In genomic region chr5:143656708-143657245, GRCm38 (mm10) we compare ENCODE assay signal across 12 mouse cellular contexts. TPM values are rescaled to one million over a fixed set of nuclear protein-coding genes. Genes with fewer than 3 reads are reported as not detected.
DNase-seq lines count a peak whose midpoint lies in the region; ATAC-seq and TF ChIP-seq lines count a peak whose summit lies in the region.
"Had no signal": no experiment of that assay in that cellular context is flagged by ENCODE, and none has a peak within 500 bp of the region (broad histone marks: within the 10 kb centered on the region; RNA-seq: fewer than 3 reads in every experiment).

No protein-coding gene starts in this region.

- H3K36me3 ChIP-seq in hindbrain, embryonic 13.5 days, result no peaks in the 10 kb centered on the region
- no peaks in the 10 kb centered on the region for H3K36me3 ChIP-seq in hindbrain, embryonic 14.5 days (replicated peaks; ENCODE audit: control insufficient read depth, insufficient read depth)
- no peaks in the 10 kb centered on the region for H3K36me3 ChIP-seq in limb, embryonic 14.5 days (ENCODE audit: control insufficient read depth, insufficient read depth, low read length)
- H3K36me3 ChIP-seq: midbrain, embryonic 12.5 days had no signal

- ATAC-seq in hindbrain, embryonic 13.5 days (ENCODE audit: low FRiP score), result no peak
- no peak for ATAC-seq in hindbrain, embryonic 14.5 days (ENCODE audit: low FRiP score)
- ATAC-seq in limb, embryonic 14.5 days (ENCODE audit: low FRiP score, low read depth), result peak; percentile 78
- ATAC-seq: Patski had no signal

- no peak for TF ChIP-seq POLR2A in limb, embryonic 14.5 days (IDR thresholded peaks at IDR 0.05; ENCODE audit: borderline replicate concordance, extremely low read depth, insufficient read depth, insufficient read length)

- no peak overlapping the region for H3K4me2 ChIP-seq in hindbrain, embryonic 13.5 days
- no peak overlapping the region for H3K4me2 ChIP-seq in hindbrain, embryonic 14.5 days (replicated peaks)
- H3K4me2 ChIP-seq in limb, embryonic 14.5 days (replicated peaks; ENCODE audit: low read depth, low read length, severe bottlenecking), result peak overlapping the region; percentile 17; the same call in 1 of the 2 replicates
- H3K4me2 ChIP-seq: midbrain, embryonic 12.5 days had no signal

- no peaks in the 10 kb centered on the region for H3K9me3 ChIP-seq in hindbrain, embryonic 13.5 days
- H3K9me3 ChIP-seq in hindbrain, embryonic 14.5 days (ENCODE audit: control insufficient read depth, low read length), result no peaks in the 10 kb centered on the region
- H3K9me3 ChIP-seq in limb, embryonic 14.5 days (ENCODE audit: control insufficient read depth, low read length), result no peaks in the 10 kb centered on the region
- H3K9me3 ChIP-seq: midbrain, embryonic 12.5 days had no signal

- no peak overlapping the region for H3K4me3 ChIP-seq in hindbrain, embryonic 13.5 days
- H3K4me3 ChIP-seq in hindbrain, embryonic 14.5 days (replicated peaks; ENCODE audit: low read length), result no peak overlapping the region
- no peak overlapping the region for H3K4me3 ChIP-seq in brown adipose tissue, adult 24 weeks (ENCODE audit: insufficient read depth, low read depth, low read length)
- no peak overlapping the region for H3K4me3 ChIP-seq in limb, embryonic 14.5 days (replicated peaks; ENCODE audit: low read length)
- H3K4me3 ChIP-seq: midbrain, embryonic 12.5 days had no signal

- H3K9ac ChIP-seq in hindbrain, embryonic 13.5 days, result no peak overlapping the region
- H3K9ac ChIP-seq in hindbrain, embryonic 14.5 days, result no peak overlapping the region
- H3K9ac ChIP-seq in limb, embryonic 14.5 days (ENCODE audit: low read depth, low read length, severe bottlenecking), result no peak overlapping the region
- H3K9ac ChIP-seq: midbrain, embryonic 12.5 days had no signal

- no peaks in the 10 kb centered on the region for H3K27me3 ChIP-seq in hindbrain, embryonic 13.5 days
- no peaks in the 10 kb centered on the region for H3K27me3 ChIP-seq in hindbrain, embryonic 14.5 days (ENCODE audit: control insufficient read depth, insufficient read depth, low read length)
- no peaks in the 10 kb centered on the region for H3K27me3 ChIP-seq in limb, embryonic 14.5 days (ENCODE audit: control insufficient read depth, insufficient read depth, low read length)
- H3K27me3 ChIP-seq: midbrain, embryonic 12.5 days; Patski had no signal

- peaks cover 29% of the 10 kb centered on the region for H3K4me1 ChIP-seq in hindbrain, embryonic 13.5 days (replicated peaks)
- H3K4me1 ChIP-seq in hindbrain, embryonic 14.5 days (replicated peaks; ENCODE audit: control insufficient read depth, insufficient read depth, low read length), result 0 out of 2 replicates have a peak, but pooled peaks cover 7% of the 10 kb centered on the region
- peaks cover 41% of the 10 kb centered on the region for H3K4me1 ChIP-seq in brown adipose tissue, adult 24 weeks (ENCODE audit: control insufficient read depth, insufficient read depth, insufficient read length, low read length)
- peaks cover 63% of the 10 kb centered on the region for H3K4me1 ChIP-seq in limb, embryonic 14.5 days (ENCODE audit: control insufficient read depth, insufficient read depth, low read length)

- 78% methylated on average over 2 of the region's 2 CpGs for WGBS in hindbrain, embryonic 13.5 days
- 81% methylated on average over 2 of the region's 2 CpGs for WGBS in hindbrain, embryonic 14.5 days
- WGBS in limb, embryonic 14.5 days, result 13% methylated on average over 2 of the region's 2 CpGs

- H3K27ac ChIP-seq in hindbrain, embryonic 13.5 days, result 0 out of 2 replicates have a peak overlapping the region, but pooled peaks have one; percentile 2
- H3K27ac ChIP-seq in hindbrain, embryonic 14.5 days, result no peak overlapping the region
- 0 out of 2 replicates have a peak overlapping the region, but pooled peaks have one; percentile 4 for H3K27ac ChIP-seq in brown adipose tissue, adult 24 weeks (replicated peaks; ENCODE audit: low read depth, low read length)
- H3K27ac ChIP-seq in limb, embryonic 14.5 days (replicated peaks; ENCODE audit: low read depth, low read length), result peak overlapping the region; percentile 90
- H3K27ac ChIP-seq: midbrain, embryonic 12.5 days had no signal

- DNase-seq in hindbrain, embryonic 14.5 days (ENCODE audit: low spot score), result no peak
- DNase-seq in 3T3-L1 (ENCODE audit: low read depth, low spot score), result peak; percentile 95
- DNase-seq in limb, embryonic 14.5 days (ENCODE audit: low spot score), result peak; percentile 84
- no peak for DNase-seq in spleen, adult 12 weeks (ENCODE audit: low spot score)
- no peak for DNase-seq in spleen, postnatal 14 days (ENCODE audit: low spot score in 2 of 2)
- no peak for DNase-seq in gastrocnemius, postnatal 10 days
- DNase-seq: cerebellum, adult 8-10 months; kidney, adult 2 months had no signal

RNA-seq across cellular contexts. Expression of gene Cyth3, which starts 34.5 kb away (rescaled TPM):
- 34.2 and 37.9 TPM in 2 replicates for polyA plus RNA-seq in hindbrain, embryonic 13.5 days (2015; fragmentation: Nextera tagmentation; extraction: Ambion mirVana)
- 39.9 and 40.9 TPM in 2 replicates for polyA plus RNA-seq in hindbrain, embryonic 14.5 days (2014; fragmentation: Nextera tagmentation; extraction: Ambion mirVana)
- 11.9 and 13.7 TPM in 2 replicates for polyA plus RNA-seq in brown adipose tissue, adult 24 weeks (2012; ENCODE audit: insufficient read depth, insufficient read length, missing spikeins)
- polyA plus RNA-seq in limb, embryonic 14.5 days (2012; rRNA removed), result 50.6 and 52.9 TPM in 2 replicates
- polyA plus RNA-seq in limb, embryonic 14.5 days (2014; fragmentation: Nextera tagmentation; extraction: Ambion mirVana), result 60.5 and 67.7 TPM in 2 replicates
- 10 to 100 TPM; 39.9 to 51.8 TPM for total RNA-seq in gastrocnemius, postnatal 10 days (2021)

Comparison
In these comparisons a context has a peak if more than half of its experiments do, and no peak if none do; other contexts are left out.
1. DNase-seq: peak in 3T3-L1 (single experiment) and limb, embryonic 14.5 days (single experiment); none in hindbrain, embryonic 14.5 days (single experiment), spleen, adult 12 weeks (single experiment), spleen, postnatal 14 days (0 of 2) and gastrocnemius, postnatal 10 days (single experiment).